Mouse (Mus musculus) stomach, embryonic 16.5 days (tissue): ENCODE data around the gene AI182371. TPM values are rescaled to one million over a fixed set of nuclear protein-coding genes. Genes with fewer than 3 reads are reported as not detected.

Experiments used
- ATAC-seq: fragments of 200-750 bp; cut with Nextera tagmentation; 2 replicates; pipeline ENCODE4 v1.8.0; 2017; ENCODE audit warnings: moderate number of reproducible peaks, moderate TSS enrichment; ENCODE audit not compliant: insufficient read depth, low FRiP score
- H3K27ac ChIP-seq: fragments of 300-500 bp; sonication (generic); 2 replicates; pipeline ENCODE4 v1.5.1; 2014; ENCODE audit warnings: low read length
- H3K27me3 ChIP-seq: fragments of 300-500 bp; sonication (generic); 2 replicates; pipeline ENCODE4 v1.6.1; 2014; ENCODE audit warnings: low read length, control low read depth, mixed read lengths; ENCODE audit not compliant: control insufficient read depth, insufficient read depth
- H3K36me3 ChIP-seq: fragments of 300-500 bp; sonication (generic); 2 replicates; pipeline ENCODE4 v1.6.1; 2014; ENCODE audit warnings: low read length; ENCODE audit not compliant: control insufficient read depth, insufficient read depth
- H3K4me1 ChIP-seq: fragments of 300-500 bp; sonication (generic); 2 replicates; pipeline ENCODE4 v1.6.1; 2014; ENCODE audit warnings: low read length, control low read depth, mixed read lengths; ENCODE audit not compliant: control insufficient read depth, insufficient read depth
- H3K4me2 ChIP-seq: fragments of 300-500 bp; sonication (generic); 2 replicates; pipeline ENCODE4 v1.6.1; 2014; ENCODE audit warnings: low read depth, low read length, mixed read lengths
- H3K4me3 ChIP-seq: fragments of 300-500 bp; sonication (generic); replicated peaks from 2 replicates; pipeline ENCODE4 v1.5.1; 2014; ENCODE audit warnings: mild to moderate bottlenecking, low read length
- H3K9ac ChIP-seq: fragments of 300-500 bp; sonication (generic); 2 replicates; pipeline ENCODE4 v1.6.1; 2014; ENCODE audit warnings: low read length
- H3K9me3 ChIP-seq: fragments of 300-500 bp; sonication (generic); replicated peaks from 2 replicates; pipeline ENCODE4 v1.6.1; 2016; ENCODE audit warnings: low read length, control low read depth; ENCODE audit not compliant: control insufficient read depth
- WGBS: fragments of 180-500 bp; shearing (Covaris S2); extraction: QIAGEN DNeasy Blood & Tissue Kit; methylation state at CpG from one replicate; pipeline ENCODE4 v1.1.7; 2014; 5-methylcytosine and 5-hydroxymethylcytosine counted together
- polyA plus RNA-seq: library from polyadenylated mRNA; unstranded; fragments of >200 nt; fragmentation: Nextera tagmentation; extraction: Ambion mirVana; gene quantifications from 2 replicates; pipeline ENCODE4 v1.2.1, GENCODE M21; 2015

Gene AI182371
- polyA plus RNA-seq, 1 experiment from 2014 or later, result 2.5 TPM

GRCm38 (mm10) chr2:35087418-35087817, 13.9 kb downstream of the AI182371 start:
- no peak for ATAC-seq
- Histone ChIP-seq H3K9me3 (no peaks in the 10 kb centered on the region), H3K9ac (no peak overlapping the region), H3K36me3 (no peaks in the 10 kb centered on the region), H3K27me3 (no peaks in the 10 kb centered on the region), H3K4me3 (no peak overlapping the region), H3K4me2 (no peak overlapping the region), H3K27ac (no peak overlapping the region), H3K4me1 (no peaks in the 10 kb centered on the region)
- WGBS, result 72% methylated on average over 4 of the region's 4 CpGs

- Histone ChIP-seq H3K27ac (no peak overlapping the region), H3K9ac (no peak overlapping the region), H3K36me3 (no peaks in the 10 kb centered on the region), H3K4me2 (no peak overlapping the region), H3K4me3 (no peak overlapping the region), H3K9me3 (no peaks in the 10 kb centered on the region), H3K4me1 (no peaks in the 10 kb centered on the region), H3K27me3 (no peaks in the 10 kb centered on the region)
- no peak for ATAC-seq
- WGBS, result 62% methylated on average over 6 of the region's 6 CpGs
Observed at GRCm38 (mm10) chr2:35079166-35079565, 22.2 kb downstream of the AI182371 start.

- Histone ChIP-seq H3K9me3 (no peaks in the 10 kb centered on the region), H3K9ac (no peak overlapping the region), H3K4me3 (no peak overlapping the region), H3K4me2 (no peak overlapping the region), H3K27me3 (no peaks in the 10 kb centered on the region), H3K4me1 (no peaks in the 10 kb centered on the region), H3K27ac (no peak overlapping the region), H3K36me3 (no peaks in the 10 kb centered on the region)
- ATAC-seq, result no peak
- WGBS, result 86% methylated on average over 3 of the region's 3 CpGs
Observed at GRCm38 (mm10) chr2:35074328-35074727, 27.0 kb downstream of the AI182371 start.

- Histone ChIP-seq H3K9me3 (no peaks in the 10 kb centered on the region), H3K27me3 (no peaks in the 10 kb centered on the region), H3K9ac (no peak overlapping the region), H3K27ac (no peak overlapping the region), H3K4me2 (no peak overlapping the region), H3K4me3 (no peak overlapping the region), H3K4me1 (no peaks in the 10 kb centered on the region), H3K36me3 (no peaks in the 10 kb centered on the region)
- WGBS, result 51% methylated on average over 2 of the region's 2 CpGs
- no peak for ATAC-seq
Observed at GRCm38 (mm10) chr2:35072547-35072946, 28.8 kb downstream of the AI182371 start.

- Histone ChIP-seq H3K36me3 (no peaks in the 10 kb centered on the region), H3K4me1 (no peaks in the 10 kb centered on the region), H3K27me3 (no peaks in the 10 kb centered on the region), H3K9me3 (no peaks in the 10 kb centered on the region), H3K4me2 (no peak overlapping the region), H3K9ac (no peak overlapping the region), H3K27ac (no peak overlapping the region), H3K4me3 (no peak overlapping the region)
- ATAC-seq, result no peak
- WGBS, result 83% methylated on average over 4 of the region's 4 CpGs
Observed at GRCm38 (mm10) chr2:35070275-35070674, 31.1 kb downstream of the AI182371 start.

GRCm38 (mm10) chr2:35069124-35069523, 32.2 kb downstream of the AI182371 start:
- H3K9me3 ChIP-seq, result no peaks in the 10 kb centered on the region
- no peak for ATAC-seq
- H3K27me3 ChIP-seq, result no peaks in the 10 kb centered on the region
- no peak overlapping the region for H3K4me2 ChIP-seq
- 80% methylated on average over 1 of the region's 1 CpGs for WGBS
- no peaks in the 10 kb centered on the region for H3K36me3 ChIP-seq
- H3K4me1 ChIP-seq, result no peaks in the 10 kb centered on the region
- no peak overlapping the region for H3K9ac ChIP-seq
- H3K27ac ChIP-seq, result no peak overlapping the region
- no peak overlapping the region for H3K4me3 ChIP-seq

- Histone ChIP-seq H3K27ac (no peak overlapping the region), H3K4me1 (no peaks in the 10 kb centered on the region), H3K9ac (no peak overlapping the region), H3K9me3 (no peaks in the 10 kb centered on the region), H3K27me3 (no peaks in the 10 kb centered on the region), H3K4me2 (no peak overlapping the region), H3K36me3 (no peaks in the 10 kb centered on the region), H3K4me3 (no peak overlapping the region)
- ATAC-seq, result no peak
- whole genome bisulfite sequencing, result 83% methylated on average over 11 of the region's 11 CpGs
Observed at GRCm38 (mm10) chr2:35067117-35067516, 34.2 kb downstream of the AI182371 start.

- 88% methylated on average over 13 of the region's 13 CpGs for WGBS
- Histone ChIP-seq H3K9ac (no peak overlapping the region), H3K27me3 (no peaks in the 10 kb centered on the region), H3K4me1 (no peaks in the 10 kb centered on the region), H3K4me3 (no peak overlapping the region), H3K36me3 (no peaks in the 10 kb centered on the region), H3K4me2 (no peak overlapping the region), H3K9me3 (no peaks in the 10 kb centered on the region), H3K27ac (no peak overlapping the region)
- ATAC-seq, result no peak
Observed at GRCm38 (mm10) chr2:35066525-35067082, 34.7 kb downstream of the AI182371 start.

GRCm38 (mm10) chr2:35063333-35064030, 37.9 kb downstream of the AI182371 start:
- no peak for ATAC-seq
- Histone ChIP-seq H3K9ac (no peak overlapping the region), H3K27me3 (no peaks in the 10 kb centered on the region), H3K4me2 (no peak overlapping the region), H3K36me3 (no peaks in the 10 kb centered on the region), H3K27ac (no peak overlapping the region), H3K4me1 (no peaks in the 10 kb centered on the region), H3K4me3 (no peak overlapping the region), H3K9me3 (no peaks in the 10 kb centered on the region)
- WGBS, result 76% methylated on average over 6 of the region's 6 CpGs
